Mouse (Mus musculus) layer of hippocampus, adult 18-20 months (tissue): ENCODE measurements around the gene Slc16a11. TPM values are rescaled to one million over a fixed set of nuclear protein-coding genes. Genes with fewer than 3 reads are reported as not detected.
"Not testable (repeated sequence)": the region's sequence is repeated elsewhere in the genome, so short reads cannot be mapped to it uniquely, and the experiment has no call there.

ENCODE experiments used
- DNase-seq, 2 experiments: peaks; one replicate each; pipeline ENCODE4 v3.0.0; 2022; ENCODE audit warnings: low spot score in 2 of 2
- long read RNA-seq: library from polyadenylated mRNA; stranded (forward); transcript quantifications from one replicate; pipeline ENCODE4 v2.0.0, GENCODE M21; 2021
- total RNA-seq, 2 experiments: library from RNA; stranded (reverse); gene quantifications; 2 replicates each; pipeline ENCODE4 v1.2.3; 2021

Gene Slc16a11
- total RNA-seq, result 10 to 100 TPM; 28.6 to 30.6 TPM
- long read RNA-seq, partial matches to known transcripts, result 6 of 18 reads
- long read RNA-seq, other reads (novel, unspliced or antisense), result 9 of 18 reads

GRCm38 (mm10) chr11:70212423-70212822 lies at the start of gene Slc16a11:
Gene Slc16a11, plus strand, starts transcription at chr11:70212752.
- no peak for DNase-seq

DNA sequence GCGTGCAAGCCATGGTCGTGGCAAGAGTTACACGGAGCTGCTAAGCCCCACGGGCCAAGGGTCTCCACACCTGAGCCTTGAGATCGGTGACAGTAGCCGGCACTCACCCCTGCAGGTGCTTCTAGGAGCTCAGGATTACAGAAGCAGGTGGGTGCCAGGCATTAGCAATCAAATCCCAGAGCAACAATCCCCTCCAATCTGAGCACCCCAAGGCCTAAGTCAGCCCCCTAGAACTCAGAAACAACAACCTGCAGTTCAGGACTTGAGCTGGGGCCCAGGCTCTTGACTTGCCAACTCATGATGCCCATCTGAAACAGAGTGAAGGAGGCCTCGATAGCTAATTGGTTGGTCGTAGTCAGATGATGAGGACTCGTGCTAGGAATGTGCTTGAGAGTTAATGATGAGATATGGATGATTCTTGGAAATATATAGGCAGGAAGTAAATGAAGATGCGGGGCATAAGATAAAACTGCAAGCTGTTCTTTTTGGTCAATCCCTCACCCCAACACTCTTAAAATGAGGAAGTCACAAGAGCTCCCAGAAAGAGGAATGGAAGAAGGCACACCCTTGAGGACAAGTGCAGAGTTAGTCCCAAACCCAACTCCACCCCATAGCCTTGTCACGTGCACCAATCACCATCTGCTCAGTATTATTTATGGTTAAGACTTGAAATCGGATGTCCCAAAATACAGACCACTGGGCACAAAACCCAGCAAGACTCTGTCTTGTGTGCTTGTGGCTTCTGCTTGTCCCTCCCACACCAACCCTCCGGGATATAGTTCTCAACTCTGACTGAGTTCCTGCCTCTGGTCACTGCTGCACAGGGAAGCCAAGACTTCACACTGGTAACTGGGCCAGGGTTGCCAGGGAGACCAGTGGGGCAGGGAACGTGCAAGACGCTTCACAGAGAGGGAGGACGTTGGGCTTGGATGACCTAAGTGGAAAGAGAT lies 46.3 kb upstream of the Slc16a11 start:
- no peak for DNase-seq

DNA sequence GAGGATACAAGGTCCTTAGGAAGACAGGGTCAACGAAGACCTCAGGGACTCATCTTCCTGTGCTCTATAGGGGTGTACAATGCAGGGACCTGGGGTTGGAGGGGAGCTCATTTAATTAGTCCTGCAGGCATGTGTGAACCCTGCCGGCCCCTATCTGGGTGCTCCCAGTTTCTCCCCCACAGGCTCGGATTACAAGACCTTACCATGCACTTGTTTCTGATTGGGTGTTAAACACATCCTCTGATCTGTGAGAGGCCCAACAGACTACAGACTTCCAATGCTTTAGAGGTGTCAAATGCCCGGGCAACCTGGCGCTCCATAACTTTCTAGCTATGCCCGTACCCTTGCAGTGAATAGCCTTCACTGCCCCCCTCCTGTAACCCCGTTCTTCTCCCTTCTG lies 44.4 kb upstream of the Slc16a11 start:
- DNase-seq, result no peak

GRCm38 (mm10) chr11:70169471-70169870 lies 43.1 kb upstream of the Slc16a11 start:
- DNase-seq, result not testable (repeated sequence)

GRCm38 (mm10) chr11:70170291-70170690 lies 42.3 kb upstream of the Slc16a11 start:
- DNase-seq, result no peak

DNA sequence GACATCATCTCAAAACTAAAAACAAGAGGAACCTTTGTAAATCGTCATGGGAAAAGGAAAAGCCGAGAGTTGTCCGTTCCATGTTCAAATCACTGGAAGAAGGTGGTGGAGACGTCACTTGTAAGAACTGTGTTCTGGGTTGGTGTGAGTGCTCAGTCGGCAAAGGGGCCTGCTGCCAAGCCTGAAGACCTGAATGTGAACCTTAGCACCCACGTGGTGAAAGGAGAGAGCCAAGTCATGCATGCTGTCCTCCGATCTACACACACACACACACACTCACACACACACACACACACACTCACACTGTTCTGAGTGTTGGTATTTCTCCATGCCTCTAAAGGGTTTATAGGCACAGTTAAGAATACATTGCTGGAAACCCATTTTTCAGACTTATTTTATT lies 41.4 kb upstream of the Slc16a11 start:
- DNase-seq, result no peak

DNA sequence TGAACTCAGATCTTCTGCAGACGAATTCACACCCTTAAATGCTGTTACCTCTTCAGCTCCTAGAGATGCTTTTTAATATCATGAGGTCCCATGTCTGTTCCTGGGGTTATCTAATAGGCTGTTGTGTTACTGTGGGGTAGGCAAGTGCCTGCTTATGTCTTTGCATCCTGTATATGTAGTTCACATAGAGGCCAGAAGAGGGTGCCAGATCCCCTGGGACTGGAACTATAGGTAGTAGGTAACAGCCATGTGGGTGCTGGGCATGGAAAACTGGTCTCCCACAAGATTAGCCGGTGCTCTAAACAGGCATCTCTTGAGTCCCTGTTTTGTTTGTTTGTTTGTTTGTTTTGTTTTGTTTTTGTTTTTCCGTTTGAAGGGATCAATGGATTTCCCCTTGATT lies 40.7 kb upstream of the Slc16a11 start:
- peak in 1 of 2 experiments; percentile 29 for DNase-seq

- no peak for DNase-seq
Measured at GRCm38 (mm10) chr11:70172298-70172697, 40.3 kb upstream of the Slc16a11 start.

GRCm38 (mm10) chr11:70174491-70174890 lies 38.1 kb upstream of the Slc16a11 start:
- no peak for DNase-seq

DNA sequence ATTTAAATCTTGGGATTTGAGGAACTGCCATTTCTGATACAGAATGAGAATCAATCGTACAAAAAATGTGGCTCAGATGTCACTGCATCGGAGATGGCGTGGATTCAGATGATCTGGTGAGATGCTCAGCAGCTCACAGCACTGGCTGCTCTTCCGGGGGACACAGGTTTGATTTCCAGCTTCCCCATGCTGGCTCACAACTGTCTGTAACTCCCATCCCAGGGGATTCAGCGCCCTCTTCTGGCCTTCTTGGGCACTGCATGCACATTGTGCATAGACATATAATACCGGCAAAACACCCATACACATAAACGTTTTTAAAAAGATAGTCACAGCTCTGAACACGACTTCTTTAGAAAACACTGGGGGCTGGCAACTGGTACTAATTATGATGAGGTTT lies 34.9 kb upstream of the Slc16a11 start:
- DNase-seq, result no peak

DNA sequence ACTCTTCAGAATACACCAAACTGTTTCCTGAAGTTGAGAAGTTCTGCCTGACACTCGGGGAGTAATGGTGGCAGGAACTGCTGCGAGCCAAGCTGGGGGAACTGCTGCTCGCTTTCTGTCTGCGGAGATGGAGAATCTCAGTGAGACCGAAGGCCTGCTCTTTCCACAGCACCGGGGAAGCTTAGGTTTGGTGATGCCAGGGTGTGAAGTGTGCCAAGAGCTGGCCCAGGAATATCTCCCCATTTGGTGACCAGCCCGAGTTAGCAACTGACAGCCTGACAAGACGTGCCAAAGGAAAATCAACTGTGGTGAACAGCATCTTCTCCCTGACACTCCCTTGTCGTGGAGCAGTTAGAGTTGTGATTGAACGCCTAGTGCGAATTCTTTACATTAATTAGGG lies 34.2 kb upstream of the Slc16a11 start:
- DNase-seq, result no peak

GRCm38 (mm10) chr11:70178756-70179155 lies 33.8 kb upstream of the Slc16a11 start:
- no peak for DNase-seq

DNA sequence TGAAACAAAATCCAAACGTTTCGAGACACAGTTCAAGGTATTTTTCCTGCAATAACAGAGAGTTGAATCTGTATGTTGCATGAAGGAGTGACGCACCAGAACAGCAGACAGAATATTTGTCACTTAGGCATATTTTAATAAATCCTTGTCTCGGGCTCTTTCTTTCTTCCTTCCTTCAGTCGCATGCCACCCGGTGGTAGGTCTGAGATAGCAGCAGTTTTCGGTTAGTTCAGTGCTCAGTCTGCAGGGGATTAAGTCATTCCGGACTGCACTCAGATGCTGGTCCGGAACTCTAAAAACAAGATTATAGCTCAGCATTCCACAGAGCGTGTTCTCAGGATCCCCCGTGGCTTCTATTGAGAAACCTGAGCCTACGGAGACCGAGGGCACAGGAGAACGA lies 33.2 kb upstream of the Slc16a11 start:
- DNase-seq, result peak; percentile 3 to 12

- no peak for DNase-seq
Measured at GRCm38 (mm10) chr11:70180496-70180895, 32.1 kb upstream of the Slc16a11 start.

DNA sequence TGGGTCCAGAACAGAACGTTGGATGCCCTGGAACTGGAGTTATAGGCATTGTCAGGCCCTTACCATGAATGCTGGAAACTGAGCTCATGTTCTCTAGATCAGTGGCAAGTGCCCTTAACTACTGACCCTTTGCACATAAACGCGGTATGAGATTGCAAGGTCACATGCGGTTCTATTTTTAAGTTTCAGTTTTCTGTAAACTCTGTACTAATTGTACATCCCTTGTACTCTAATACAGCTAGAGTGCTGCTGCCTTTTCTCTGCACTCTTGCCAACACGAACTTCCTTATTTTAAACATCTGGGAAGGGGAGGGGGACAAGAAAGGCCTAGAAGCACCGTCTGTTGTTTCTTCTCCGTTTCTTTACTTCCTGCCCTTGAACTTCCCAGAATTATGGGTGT lies 27.4 kb upstream of the Slc16a11 start:
- no peak for DNase-seq

DNA sequence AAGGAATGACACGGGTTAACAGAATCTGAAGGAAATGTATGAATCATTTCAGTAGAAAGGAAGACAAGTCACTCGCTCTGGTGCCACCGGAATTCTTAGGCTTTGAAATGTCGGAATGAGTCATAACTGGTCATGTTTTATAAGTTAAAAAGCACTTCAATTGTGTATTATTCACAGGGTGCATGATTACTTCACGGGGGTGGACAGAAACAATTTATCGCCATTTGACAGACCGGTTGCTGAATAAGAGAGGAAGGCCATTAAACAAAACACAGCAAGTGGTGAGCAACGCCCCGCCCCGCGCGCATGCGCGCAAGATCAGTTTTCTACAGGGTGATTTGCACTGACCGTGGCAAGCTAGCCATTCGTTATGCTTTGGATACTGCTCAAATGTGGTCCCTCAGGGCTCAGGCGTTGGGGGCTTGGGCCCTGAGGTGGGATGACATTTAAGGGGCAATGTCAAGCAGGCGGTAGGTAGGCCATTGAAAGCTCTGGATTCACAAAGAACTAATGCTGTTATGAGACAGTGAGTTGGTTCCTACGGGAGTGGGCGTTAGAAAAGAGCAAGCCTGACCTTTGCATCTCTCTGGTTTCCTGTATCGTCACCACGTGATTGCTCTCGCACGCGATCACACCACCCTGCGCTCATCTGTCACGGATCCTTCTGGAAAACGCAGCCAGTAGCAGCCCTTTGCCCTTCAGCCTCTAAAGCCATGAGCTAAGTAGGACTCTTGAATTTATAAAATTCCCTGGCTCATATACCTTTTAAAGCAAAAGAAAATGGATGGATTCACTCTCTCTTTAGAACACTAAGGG lies 23.0 kb upstream of the Slc16a11 start:
- no peak for DNase-seq

- DNase-seq, result no peak
Measured at GRCm38 (mm10) chr11:70191188-70191587, 21.4 kb upstream of the Slc16a11 start.

DNA sequence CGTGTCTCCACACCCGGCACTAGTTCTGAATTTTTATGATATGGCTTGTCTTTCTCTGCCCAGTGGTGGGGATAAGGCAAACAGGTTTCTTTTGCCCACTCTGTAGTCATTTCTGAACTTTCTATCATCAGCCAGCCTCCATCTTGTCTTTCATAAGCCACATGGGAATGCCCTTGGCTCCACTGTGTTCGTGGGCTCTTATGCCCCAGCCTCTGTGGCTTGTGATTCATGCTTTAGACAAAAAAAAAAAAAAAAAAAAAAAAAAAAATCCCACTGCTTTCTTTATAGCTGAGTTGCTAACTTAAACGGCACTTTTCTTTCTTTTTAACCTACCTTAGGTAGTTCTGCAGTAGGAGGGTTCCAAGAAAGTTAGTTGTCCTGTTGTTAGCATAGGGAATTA lies 20.4 kb upstream of the Slc16a11 start:
- DNase-seq, result no peak

GRCm38 (mm10) chr11:70193354-70194285 lies 18.9 kb upstream of the Slc16a11 start:
- DNase-seq, result no peak

DNA sequence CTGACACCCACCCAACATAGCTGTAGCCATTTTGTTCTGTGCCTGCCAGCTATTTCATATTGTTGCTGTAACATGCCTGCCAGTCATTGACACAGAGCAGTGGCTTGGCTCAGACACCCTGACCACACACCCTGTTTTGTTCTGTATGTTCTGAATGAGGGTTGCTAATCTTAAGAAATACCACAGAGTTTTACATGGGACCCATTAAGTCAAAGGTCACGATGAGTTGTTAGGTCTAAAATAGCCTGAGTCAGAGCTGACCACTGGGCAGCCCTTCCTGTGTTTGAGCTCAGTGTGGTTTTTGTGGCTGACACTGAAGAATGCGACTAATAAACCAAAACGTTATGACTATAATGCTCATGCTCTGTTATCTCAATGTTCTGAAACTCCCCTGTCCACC lies 14.2 kb upstream of the Slc16a11 start:
- DNase-seq, result no peak

- DNase-seq, result no peak
Measured at GRCm38 (mm10) chr11:70199107-70199506, 13.4 kb upstream of the Slc16a11 start.
